ENCODE assay signal across 18 mouse cellular contexts in genomic region chr19:9059391-9059790, GRCm38 (mm10). TPM values are rescaled to one million over a fixed set of nuclear protein-coding genes. Genes with fewer than 3 reads are reported as not detected.
"Had no signal": no experiment of that assay in that cellular context is flagged by ENCODE, and none has a peak within 500 bp of the region (broad histone marks: within the 10 kb centered on the region; RNA-seq: fewer than 3 reads in every experiment).

No protein-coding gene starts in this region.

- H3K27me3 ChIP-seq: limb, embryonic 15.5 days; liver, embryonic 12.5 days; lung, embryonic 15.5 days; midbrain, embryonic 12.5 days; neural tube, embryonic 15.5 days had no signal

- H3K36me3 ChIP-seq: limb, embryonic 15.5 days; liver, embryonic 12.5 days; lung, embryonic 15.5 days; midbrain, embryonic 12.5 days; neural tube, embryonic 15.5 days had no signal

- H3K4me1 ChIP-seq: limb, embryonic 15.5 days; lung, embryonic 15.5 days; midbrain, embryonic 12.5 days; neural tube, embryonic 15.5 days had no signal

- ATAC-seq: liver, embryonic 12.5 days; midbrain, embryonic 16.5 days had no signal

- H3K4me3 ChIP-seq: limb, embryonic 15.5 days; liver, embryonic 12.5 days; lung, embryonic 15.5 days; midbrain, embryonic 12.5 days; neural tube, embryonic 15.5 days had no signal

- H3K9me3 ChIP-seq: limb, embryonic 15.5 days; liver, embryonic 12.5 days; lung, embryonic 15.5 days; midbrain, embryonic 12.5 days; neural tube, embryonic 15.5 days had no signal

- H3K27ac ChIP-seq: limb, embryonic 15.5 days; liver, embryonic 12.5 days; lung, embryonic 15.5 days; midbrain, embryonic 12.5 days; neural tube, embryonic 15.5 days had no signal

- DNase-seq: kidney, postnatal 25 days; layer of hippocampus, postnatal 36 days; lung, postnatal 14 days; right cerebral cortex, adult 18-20 months; right cerebral cortex, postnatal 25 days; thymus, postnatal 36 days had no signal

RNA-seq across cellular contexts. Expression of gene Scgb1a1, which starts 28.4 kb away (rescaled TPM):
- total RNA-seq: layer of hippocampus, postnatal 36 days; left cerebral cortex, adult 8-10 months; left cerebral cortex, postnatal 25 days; megakaryocyte-erythroid progenitor cell, adult 5-6 weeks had no signal
- polyA plus RNA-seq: limb, embryonic 11.5 days; liver, embryonic 12.5 days; liver, embryonic 16.5 days; midbrain, embryonic 12.5 days; midbrain, embryonic 16.5 days; neural tube, embryonic 11.5 days; neural tube, embryonic 15.5 days had no signal
